Mouse (Mus musculus) embryonic facial prominence, embryonic 12.5 days (tissue): Measurements from ENCODE around the gene Il10rb. TPM values are rescaled to one million over a fixed set of nuclear protein-coding genes. Genes with fewer than 3 reads are reported as not detected.

ENCODE experiments used
- ATAC-seq: fragments of 200-750 bp; cut with Nextera tagmentation; 2 replicates; pipeline ENCODE4 v1.8.0; 2017; ENCODE audit not compliant: insufficient number of reproducible peaks, insufficient read depth, low FRiP score, low TSS enrichment
- H3K27ac ChIP-seq: fragments of 300-500 bp; sonication (generic); 2 replicates; pipeline ENCODE4 v1.5.1; 2016; ENCODE audit warnings: mild to moderate bottlenecking
- H3K27me3 ChIP-seq: fragments of 300-500 bp; sonication (generic); 2 replicates; pipeline ENCODE4 v1.6.1; 2016; ENCODE audit warnings: mild to moderate bottlenecking, moderate library complexity
- H3K36me3 ChIP-seq: fragments of 300-500 bp; sonication (generic); 2 replicates; pipeline ENCODE4 v1.6.1; 2016; ENCODE audit warnings: mild to moderate bottlenecking
- H3K4me1 ChIP-seq: fragments of 300-500 bp; sonication (generic); 2 replicates; pipeline ENCODE4 v1.6.1; 2016
- H3K4me2 ChIP-seq: fragments of 300-500 bp; sonication (generic); replicated peaks from 2 replicates; pipeline ENCODE4 v1.6.1; 2016; ENCODE audit warnings: mild to moderate bottlenecking, moderate library complexity
- H3K4me3 ChIP-seq: fragments of 300-500 bp; sonication (generic); 2 replicates; pipeline ENCODE4 v1.5.1; 2016; ENCODE audit warnings: mild to moderate bottlenecking
- H3K9ac ChIP-seq: fragments of 300-500 bp; sonication (generic); 2 replicates; pipeline ENCODE4 v1.6.1; 2016; ENCODE audit warnings: mild to moderate bottlenecking, moderate library complexity
- H3K9me3 ChIP-seq: fragments of 300-500 bp; sonication (generic); 2 replicates; pipeline ENCODE4 v1.6.1; 2016; ENCODE audit warnings: mild to moderate bottlenecking, moderate library complexity
- WGBS: fragments of 180-500 bp; shearing (Covaris S2); methylation state at CpG from one replicate; pipeline ENCODE4 v1.1.7; 2016; 5-methylcytosine and 5-hydroxymethylcytosine counted together
- polyA plus RNA-seq: library from polyadenylated mRNA; unstranded; fragments of >200 nt; fragmentation: Nextera tagmentation; extraction: Ambion mirVana; gene quantifications from 2 replicates; pipeline ENCODE4 v1.2.1, GENCODE M21; 2016

Il10rb gene
- polyA plus RNA-seq, 1 experiment from 2014 or later = 14.1 TPM

GRCm38 (mm10) chr16:91459396-91459795 is 53.4 kb downstream of the Il10rb start:
- Histone ChIP-seq H3K9me3 (no peaks in the 10 kb centered on the region), H3K4me1 (no peaks in the 10 kb centered on the region), H3K27me3 (no peaks in the 10 kb centered on the region), H3K9ac (no peak overlapping the region), H3K27ac (no peak overlapping the region), H3K4me2 (no peak overlapping the region), H3K4me3 (no peak overlapping the region), H3K36me3 (no peaks in the 10 kb centered on the region)
- no peak for ATAC-seq
- 92% methylated on average over 3 of the region's 3 CpGs for WGBS

- no peak overlapping the region for H3K4me3 ChIP-seq
- H3K36me3 ChIP-seq = no peaks in the 10 kb centered on the region
- H3K9ac ChIP-seq = no peak overlapping the region
- H3K9me3 ChIP-seq = no peaks in the 10 kb centered on the region
- no peaks in the 10 kb centered on the region for H3K4me1 ChIP-seq
- no peak overlapping the region for H3K4me2 ChIP-seq
- H3K27ac ChIP-seq = no peak overlapping the region
- 69% methylated on average over 11 of the region's 11 CpGs for WGBS
- no peak for ATAC-seq
- H3K27me3 ChIP-seq = no peaks in the 10 kb centered on the region
Observed at GRCm38 (mm10) chr16:91459841-91460370, 53.9 kb downstream of the Il10rb start.

GRCm38 (mm10) chr16:91461066-91461638 is 55.2 kb downstream of the Il10rb start:
- Histone ChIP-seq H3K4me2 (no peak overlapping the region), H3K9me3 (no peaks in the 10 kb centered on the region), H3K9ac (no peak overlapping the region), H3K36me3 (no peaks in the 10 kb centered on the region), H3K4me3 (no peak overlapping the region), H3K4me1 (peaks cover 8% of the 10 kb centered on the region), H3K27ac (no peak overlapping the region), H3K27me3 (no peaks in the 10 kb centered on the region)
- no peak for ATAC-seq
- WGBS = 60% methylated on average over 11 of the region's 11 CpGs

GRCm38 (mm10) chr16:91461773-91462181 is 55.8 kb downstream of the Il10rb start:
- Histone ChIP-seq H3K4me3 (no peak overlapping the region), H3K27me3 (no peaks in the 10 kb centered on the region), H3K9me3 (no peaks in the 10 kb centered on the region), H3K27ac (no peak overlapping the region), H3K4me2 (no peak overlapping the region), H3K4me1 (peaks cover 11% of the 10 kb centered on the region), H3K9ac (no peak overlapping the region), H3K36me3 (no peaks in the 10 kb centered on the region)
- ATAC-seq = no peak
- WGBS = 59% methylated on average over 9 of the region's 9 CpGs

DNA sequence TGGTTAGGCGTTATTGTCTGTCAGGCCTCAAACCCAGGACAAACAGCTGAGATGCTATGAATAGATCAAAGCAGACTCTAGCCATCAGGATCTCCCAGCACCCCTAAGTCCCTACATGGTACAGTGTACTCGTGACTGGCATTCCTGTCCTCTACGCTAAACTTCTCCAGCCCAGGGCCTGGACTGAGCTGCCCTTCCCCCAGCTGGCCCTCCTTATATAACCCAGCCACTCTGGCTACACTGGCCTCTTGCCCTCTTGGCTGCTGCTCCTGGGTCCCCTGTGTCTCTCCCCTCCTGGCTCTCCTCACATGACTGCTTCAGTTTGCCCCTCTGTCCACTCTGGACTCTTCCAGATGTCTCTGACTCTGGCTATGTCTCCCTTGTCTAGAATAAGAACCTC is 56.7 kb downstream of the Il10rb start:
- 69% methylated on average over 3 of the region's 3 CpGs for WGBS

GRCm38 (mm10) chr16:91463400-91463799 is 57.4 kb downstream of the Il10rb start:
- 91% methylated on average over 2 of the region's 2 CpGs for WGBS

More for the DNA sequence above, 56.7 kb downstream of the Il10rb start:
- no peak overlapping the region for H3K4me2 ChIP-seq
- H3K9ac ChIP-seq = no peak overlapping the region
- no peak for ATAC-seq
- no peaks in the 10 kb centered on the region for H3K36me3 ChIP-seq
- no peak overlapping the region for H3K4me3 ChIP-seq
- H3K27ac ChIP-seq = no peak overlapping the region
- H3K4me1 ChIP-seq = peaks cover 12% of the 10 kb centered on the region
- H3K9me3 ChIP-seq = no peaks in the 10 kb centered on the region
- H3K27me3 ChIP-seq = no peaks in the 10 kb centered on the region

GRCm38 (mm10) chr16:91463836-91464400 is 58.0 kb downstream of the Il10rb start:
- 88% methylated on average over 4 of the region's 4 CpGs for WGBS
- peak overlapping the region; percentile 67; the same call in 1 of the 2 replicates for H3K9ac ChIP-seq
- ATAC-seq = no peak

More at GRCm38 (mm10) chr16:91463400-91463799, 57.4 kb downstream of the Il10rb start:
- no peak for ATAC-seq
- Histone ChIP-seq H3K9me3 (no peaks in the 10 kb centered on the region), H3K4me2 (no peak overlapping the region), H3K9ac (no peak overlapping the region), H3K27ac (no peak overlapping the region), H3K36me3 (no peaks in the 10 kb centered on the region), H3K4me3 (no peak overlapping the region), H3K4me1 (peaks cover 12% of the 10 kb centered on the region), H3K27me3 (no peaks in the 10 kb centered on the region)

DNA sequence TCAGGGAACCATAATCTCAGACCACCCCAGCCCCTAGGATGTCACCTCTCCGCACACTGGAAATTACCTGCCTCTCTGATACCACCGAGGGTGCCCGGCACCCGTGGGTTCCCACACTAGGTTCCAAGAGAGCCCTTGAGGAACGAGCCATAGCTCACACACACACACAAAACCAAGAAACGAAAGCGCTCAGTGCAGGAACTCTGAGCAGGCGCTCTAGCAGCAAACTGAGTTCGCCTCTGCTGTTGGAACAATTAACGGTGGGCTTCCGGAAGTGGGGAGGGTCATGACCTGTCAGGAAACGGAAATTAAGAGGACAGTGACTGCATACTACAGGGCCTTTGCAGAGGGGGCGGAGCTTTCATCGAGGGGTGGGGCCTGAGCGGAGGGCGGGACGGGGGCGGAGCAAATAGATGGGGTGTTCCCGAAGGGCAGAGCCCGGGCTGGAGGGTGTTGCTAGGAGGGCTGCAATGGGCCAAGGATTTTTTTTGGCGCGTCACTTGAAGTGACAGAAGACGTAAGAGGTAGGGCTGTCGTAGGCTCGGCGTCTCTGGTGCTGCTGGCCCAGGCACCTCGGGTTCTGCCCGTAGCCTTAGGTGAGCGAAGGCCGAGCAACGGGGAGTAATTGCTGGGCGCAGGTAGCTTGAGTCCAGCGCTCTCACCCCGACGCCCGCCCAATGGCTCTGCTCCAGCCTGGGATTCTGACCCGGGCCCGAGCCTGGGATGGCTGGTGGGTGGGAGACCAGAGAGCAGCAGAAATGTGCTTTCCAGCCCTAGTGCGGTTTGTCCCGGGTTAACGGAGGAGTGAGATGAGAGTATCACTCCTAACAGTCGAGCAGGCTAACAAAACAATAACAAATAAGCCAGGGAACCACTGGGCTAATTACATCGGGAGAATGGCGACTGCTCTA is 58.9 kb downstream of the Il10rb start:
- WGBS = 2% methylated on average over 44 of the region's 44 CpGs
- Histone ChIP-seq H3K9me3 (no peaks in the 10 kb centered on the region), H3K4me1 (peaks cover 12% of the 10 kb centered on the region), H3K36me3 (no peaks in the 10 kb centered on the region), H3K4me2 (peak overlapping the region; percentile 91), H3K4me3 (peak overlapping the region; percentile 57), H3K27me3 (no peaks in the 10 kb centered on the region), H3K27ac (peak overlapping the region; percentile 36), H3K9ac (peak overlapping the region; percentile 67)
- ATAC-seq = peak; percentile 94

More at GRCm38 (mm10) chr16:91463836-91464400, 58.0 kb downstream of the Il10rb start:
- Histone ChIP-seq H3K4me1 (peaks cover 12% of the 10 kb centered on the region), H3K27ac (peak overlapping the region; percentile 36; the same call in 1 of the 2 replicates), H3K36me3 (no peaks in the 10 kb centered on the region), H3K4me2 (peak overlapping the region; percentile 91), H3K27me3 (no peaks in the 10 kb centered on the region), H3K9me3 (no peaks in the 10 kb centered on the region), H3K4me3 (peak overlapping the region; percentile 57)

DNA sequence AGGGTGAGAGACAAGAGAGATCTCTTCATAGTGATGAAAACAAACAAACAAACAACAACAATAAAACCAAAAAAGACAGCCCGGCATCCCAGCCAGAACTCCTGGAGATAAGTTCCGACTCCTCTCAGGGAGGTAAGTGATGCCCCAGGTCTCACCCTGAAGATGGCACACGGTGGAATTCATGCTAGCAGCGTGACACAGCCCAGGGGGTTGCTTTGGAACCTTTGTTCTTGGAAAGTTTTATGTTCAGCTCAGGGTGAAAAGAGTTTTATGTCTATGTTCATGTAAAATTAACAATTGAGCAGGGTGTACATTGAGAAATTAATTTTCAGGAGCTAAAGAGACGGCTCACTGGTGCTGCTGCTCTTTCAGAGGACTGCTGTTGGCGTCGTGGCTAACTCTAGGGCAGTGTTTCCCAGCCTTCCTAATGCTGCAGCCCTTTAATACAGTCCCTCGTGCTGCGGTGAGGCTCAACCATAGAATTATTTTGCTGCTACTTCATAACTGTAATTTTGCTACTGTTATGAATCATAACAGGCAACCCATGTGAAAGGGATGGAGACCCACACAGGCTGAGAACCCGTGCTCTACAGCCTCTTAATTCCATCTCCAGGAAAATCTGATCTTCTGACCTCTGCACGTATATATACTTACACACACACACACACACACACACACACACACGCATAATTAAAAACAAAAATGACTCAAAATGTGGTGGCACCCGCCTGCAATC is 59.7 kb downstream of the Il10rb start:
- no peaks in the 10 kb centered on the region for H3K9me3 ChIP-seq
- no peak for ATAC-seq
- no peaks in the 10 kb centered on the region for H3K36me3 ChIP-seq
- H3K27ac ChIP-seq = no peak overlapping the region
- peak overlapping the region; percentile 57 for H3K4me3 ChIP-seq
- no peaks in the 10 kb centered on the region for H3K27me3 ChIP-seq
- peaks cover 12% of the 10 kb centered on the region for H3K4me1 ChIP-seq
- peak overlapping the region; percentile 91 for H3K4me2 ChIP-seq
- 43% methylated on average over 13 of the region's 13 CpGs for WGBS
- H3K9ac ChIP-seq = peak overlapping the region; percentile 67

GRCm38 (mm10) chr16:91466566-91466965 is 60.6 kb downstream of the Il10rb start:
- H3K27me3 ChIP-seq = no peaks in the 10 kb centered on the region
- H3K4me2 ChIP-seq = no peak overlapping the region
- no peak overlapping the region for H3K9ac ChIP-seq
- H3K36me3 ChIP-seq = no peaks in the 10 kb centered on the region
- no peak for ATAC-seq
- no peak overlapping the region for H3K4me3 ChIP-seq
- H3K9me3 ChIP-seq = no peaks in the 10 kb centered on the region
- no peak overlapping the region for H3K27ac ChIP-seq
- peaks cover 12% of the 10 kb centered on the region for H3K4me1 ChIP-seq
- 51% methylated on average over 6 of the region's 6 CpGs for WGBS

GRCm38 (mm10) chr16:91470470-91470869 is 64.5 kb downstream of the Il10rb start:
- Histone ChIP-seq H3K36me3 (no peaks in the 10 kb centered on the region), H3K27me3 (no peaks in the 10 kb centered on the region), H3K4me1 (peaks cover 10% of the 10 kb centered on the region), H3K9ac (no peak overlapping the region), H3K27ac (no peak overlapping the region), H3K9me3 (no peaks in the 10 kb centered on the region), H3K4me2 (no peak overlapping the region), H3K4me3 (no peak overlapping the region)
- ATAC-seq = no peak
- WGBS = 78% methylated on average over 3 of the region's 3 CpGs
